Mouse (Mus musculus): Measurements from ENCODE around the gene Flii. TPM values are rescaled to one million over a fixed set of nuclear protein-coding genes. Genes with fewer than 3 reads are reported as not detected.

Gene Flii
- polyA plus RNA-seq, 1 experiment from 2014 or later, result 72.5 TPM

- H3K4me3 ChIP-seq (replicated peaks), result no peak overlapping the region
- ATAC-seq, result no peak
- H3K9ac ChIP-seq (replicated peaks), result no peak overlapping the region
- no peaks in the 10 kb centered on the region for H3K4me1 ChIP-seq (replicated peaks)
- peaks cover 63% of the 10 kb centered on the region for H3K36me3 ChIP-seq
- H3K4me2 ChIP-seq (replicated peaks), result no peak overlapping the region
- no peak overlapping the region for H3K27ac ChIP-seq
- H3K9me3 ChIP-seq, result no peaks in the 10 kb centered on the region
- no peaks in the 10 kb centered on the region for H3K27me3 ChIP-seq
Measured at GRCm38 (mm10) chr11:60737450-60737849, 10.4 kb upstream of the Flii start.

- Histone ChIP-seq H3K27me3 (no peaks in the 10 kb centered on the region), H3K9ac (replicated peaks) (no peak overlapping the region), H3K36me3 (peaks cover 61% of the 10 kb centered on the region), H3K4me1 (replicated peaks) (no peaks in the 10 kb centered on the region), H3K27ac (no peak overlapping the region), H3K4me3 (replicated peaks) (no peak overlapping the region), H3K4me2 (replicated peaks) (no peak overlapping the region), H3K9me3 (no peaks in the 10 kb centered on the region)
- no peak for ATAC-seq
- WGBS, result 86% methylated on average over 3 of the region's 3 CpGs
Measured at GRCm38 (mm10) chr11:60736491-60736890, 9.4 kb upstream of the Flii start.

- Histone ChIP-seq H3K27ac (no peak overlapping the region), H3K9me3 (no peaks in the 10 kb centered on the region), H3K9ac (replicated peaks) (no peak overlapping the region), H3K36me3 (peaks cover 61% of the 10 kb centered on the region), H3K4me3 (replicated peaks) (no peak overlapping the region), H3K4me1 (replicated peaks) (no peaks in the 10 kb centered on the region), H3K27me3 (no peaks in the 10 kb centered on the region), H3K4me2 (replicated peaks) (no peak overlapping the region)
- no peak for ATAC-seq
- 81% methylated on average over 5 of the region's 5 CpGs for WGBS
Measured at GRCm38 (mm10) chr11:60735191-60735590, 8.1 kb upstream of the Flii start.

GRCm38 (mm10) chr11:60734206-60734605 is 7.1 kb upstream of the Flii start:
- Histone ChIP-seq H3K9ac (replicated peaks) (no peak overlapping the region), H3K4me2 (replicated peaks) (no peak overlapping the region), H3K4me1 (replicated peaks) (peaks cover 3% of the 10 kb centered on the region), H3K9me3 (no peaks in the 10 kb centered on the region), H3K36me3 (peaks cover 51% of the 10 kb centered on the region), H3K4me3 (replicated peaks) (no peak overlapping the region), H3K27me3 (no peaks in the 10 kb centered on the region), H3K27ac (no peak overlapping the region)
- WGBS, result 89% methylated on average over 2 of the region's 2 CpGs
- no peak for ATAC-seq

GRCm38 (mm10) chr11:60731251-60731650 is 4.2 kb upstream of the Flii start:
- no peak overlapping the region for H3K9ac ChIP-seq (replicated peaks)
- H3K4me1 ChIP-seq (replicated peaks), result peaks cover 25% of the 10 kb centered on the region
- H3K27ac ChIP-seq, result no peak overlapping the region
- H3K4me3 ChIP-seq (replicated peaks), result no peak overlapping the region
- H3K36me3 ChIP-seq, result peaks cover 42% of the 10 kb centered on the region
- no peaks in the 10 kb centered on the region for H3K27me3 ChIP-seq
- 93% methylated on average over 14 of the region's 14 CpGs for WGBS
- no peak for ATAC-seq
- no peak overlapping the region for H3K4me2 ChIP-seq (replicated peaks)
- no peaks in the 10 kb centered on the region for H3K9me3 ChIP-seq

GRCm38 (mm10) chr11:60730169-60730568 is 3.1 kb upstream of the Flii start:
- no peak for ATAC-seq
- H3K9ac ChIP-seq (replicated peaks), result no peak overlapping the region
- 87% methylated on average over 9 of the region's 9 CpGs for WGBS
- H3K36me3 ChIP-seq, result peaks cover 44% of the 10 kb centered on the region
- no peak overlapping the region for H3K4me3 ChIP-seq (replicated peaks)
- no peak overlapping the region for H3K27ac ChIP-seq
- H3K4me2 ChIP-seq (replicated peaks), result no peak overlapping the region
- H3K9me3 ChIP-seq, result no peaks in the 10 kb centered on the region
- no peaks in the 10 kb centered on the region for H3K27me3 ChIP-seq
- H3K4me1 ChIP-seq (replicated peaks), result peaks cover 32% of the 10 kb centered on the region

GRCm38 (mm10) chr11:60729217-60729641 is 2.2 kb upstream of the Flii start:
- Histone ChIP-seq H3K36me3 (peaks cover 50% of the 10 kb centered on the region), H3K4me3 (replicated peaks) (peak overlapping the region; percentile 85), H3K27me3 (no peaks in the 10 kb centered on the region), H3K27ac (no peak overlapping the region), H3K9me3 (no peaks in the 10 kb centered on the region), H3K4me1 (replicated peaks) (peaks cover 32% of the 10 kb centered on the region), H3K9ac (replicated peaks) (0 out of 2 replicates have a peak overlapping the region, but pooled peaks have one; percentile 68), H3K4me2 (replicated peaks) (peak overlapping the region; percentile 64)
- ATAC-seq, result no peak
- 74% methylated on average over 6 of the region's 6 CpGs for WGBS

GRCm38 (mm10) chr11:60728260-60728761 is 1.2 kb upstream of the Flii start, which contains the start of gene Mief2:
TSS of gene Mief2 (plus strand) at chr11:60728398.
- ATAC-seq, result peak; percentile 94
- peak within 1 kb of the TSS; percentile 86 for H3K27ac ChIP-seq
- peaks cover 32% of the 10 kb centered on the region for H3K4me1 ChIP-seq (replicated peaks)
- peak within 1 kb of the TSS; percentile 85 for H3K4me3 ChIP-seq (replicated peaks)
- peaks cover 50% of the 10 kb centered on the region for H3K36me3 ChIP-seq
- under 1% methylated on average over 44 of the region's 44 CpGs for WGBS
- no peaks in the 10 kb centered on the region for H3K9me3 ChIP-seq
- H3K27me3 ChIP-seq, result no peaks in the 10 kb centered on the region
- H3K9ac ChIP-seq (replicated peaks), result peak within 1 kb of the TSS; percentile 85
- peak within 1 kb of the TSS; percentile 64 for H3K4me2 ChIP-seq (replicated peaks)

- H3K4me3 ChIP-seq (replicated peaks), result peak overlapping the region; percentile 85
- H3K27ac ChIP-seq, result peak overlapping the region; percentile 81
- 7% methylated on average over 12 of the region's 12 CpGs for WGBS
- peaks cover 32% of the 10 kb centered on the region for H3K4me1 ChIP-seq (replicated peaks)
- H3K27me3 ChIP-seq, result no peaks in the 10 kb centered on the region
- H3K9me3 ChIP-seq, result no peaks in the 10 kb centered on the region
- H3K4me2 ChIP-seq (replicated peaks), result peak overlapping the region; percentile 64
- peaks cover 50% of the 10 kb centered on the region for H3K36me3 ChIP-seq
- peak overlapping the region; percentile 85 for H3K9ac ChIP-seq (replicated peaks)
- ATAC-seq, result peak; percentile 28
Measured at GRCm38 (mm10) chr11:60727392-60728140, 503 bp upstream of the Flii start.

GRCm38 (mm10) chr11:60719263-60719662 is 7.8 kb downstream of the Flii start:
- no peak overlapping the region for H3K4me2 ChIP-seq (replicated peaks)
- 92% methylated on average over 5 of the region's 5 CpGs for WGBS

GRCm38 (mm10) chr11:60715833-60716232 is 11.2 kb downstream of the Flii start:
- WGBS, result 93% methylated on average over 5 of the region's 5 CpGs
- no peak overlapping the region for H3K4me2 ChIP-seq (replicated peaks)
- H3K27ac ChIP-seq, result no peak overlapping the region
- H3K36me3 ChIP-seq, result peaks cover 100% of the 10 kb centered on the region
- no peak overlapping the region for H3K4me3 ChIP-seq (replicated peaks)
- no peaks in the 10 kb centered on the region for H3K9me3 ChIP-seq
- H3K9ac ChIP-seq (replicated peaks), result no peak overlapping the region
- no peaks in the 10 kb centered on the region for H3K27me3 ChIP-seq
- H3K4me1 ChIP-seq (replicated peaks), result no peaks in the 10 kb centered on the region
- no peak for ATAC-seq

More at GRCm38 (mm10) chr11:60719263-60719662, 7.8 kb downstream of the Flii start:
- no peak for ATAC-seq
- H3K9ac ChIP-seq (replicated peaks), result no peak overlapping the region
- no peak overlapping the region for H3K4me3 ChIP-seq (replicated peaks)
- no peaks in the 10 kb centered on the region for H3K4me1 ChIP-seq (replicated peaks)
- no peak overlapping the region for H3K27ac ChIP-seq
- H3K9me3 ChIP-seq, result no peaks in the 10 kb centered on the region
- H3K27me3 ChIP-seq, result no peaks in the 10 kb centered on the region
- H3K36me3 ChIP-seq, result peaks cover 100% of the 10 kb centered on the region

GRCm38 (mm10) chr11:60712639-60713255 is 14.3 kb downstream of the Flii start:
- peaks cover 100% of the 10 kb centered on the region for H3K36me3 ChIP-seq
- no peak overlapping the region for H3K4me3 ChIP-seq (replicated peaks)
- H3K9me3 ChIP-seq, result no peaks in the 10 kb centered on the region
- no peak for ATAC-seq
- no peak overlapping the region for H3K4me2 ChIP-seq (replicated peaks)
- H3K4me1 ChIP-seq (replicated peaks), result no peaks in the 10 kb centered on the region
- H3K9ac ChIP-seq (replicated peaks), result no peak overlapping the region
- no peak overlapping the region for H3K27ac ChIP-seq
- no peaks in the 10 kb centered on the region for H3K27me3 ChIP-seq
- WGBS, result 93% methylated on average over 13 of the region's 13 CpGs

Data from midbrain, embryonic 13.5 days (tissue).